Mouse (Mus musculus): ENCODE data around the gene Olfr173. TPM values are rescaled to one million over a fixed set of nuclear protein-coding genes. Genes with fewer than 3 reads are reported as not detected.

The Olfr173 gene
- polyA plus RNA-seq (2015; fragmentation: Nextera tagmentation; extraction: Ambion mirVana) = not detected in 2 replicates

DNA sequence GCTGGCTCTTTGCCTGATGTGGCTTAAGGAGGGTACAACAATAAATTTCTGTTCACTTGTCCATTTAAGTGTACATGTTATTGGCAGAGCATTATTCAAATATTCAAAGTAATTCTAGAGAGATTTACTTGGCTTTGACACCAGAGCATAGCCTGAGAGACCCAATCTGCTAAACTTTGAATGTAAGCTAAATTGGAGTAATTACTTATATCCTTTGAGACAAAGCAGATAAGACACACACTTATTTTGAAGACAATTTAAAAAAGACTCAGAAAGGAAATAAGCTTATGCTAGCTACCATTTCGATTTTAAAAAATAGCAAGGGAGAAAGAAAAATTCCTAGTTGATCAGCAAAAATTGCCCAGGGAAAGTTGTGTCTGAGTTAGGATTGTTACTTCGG lies at the start of gene Olfr173:
Gene Olfr173, minus strand, starts transcription at position 101 of the 400 bp plus-strand sequence.
- Histone ChIP-seq H3K27me3 (no peaks in the 10 kb centered on the region), H3K4me1 (no peaks in the 10 kb centered on the region), H3K4me2 (no peak within 1 kb of the TSS), H3K36me3 (no peaks in the 10 kb centered on the region), H3K9me3 (replicated peaks) (no peaks in the 10 kb centered on the region), H3K4me3 (replicated peaks) (no peak within 1 kb of the TSS), H3K9ac (no peak within 1 kb of the TSS), H3K27ac (no peak within 1 kb of the TSS)
- no peak for ATAC-seq (replicated peaks; ENCODE audit: low FRiP score)
- WGBS = 79% methylated on average over 2 of the region's 2 CpGs

DNA sequence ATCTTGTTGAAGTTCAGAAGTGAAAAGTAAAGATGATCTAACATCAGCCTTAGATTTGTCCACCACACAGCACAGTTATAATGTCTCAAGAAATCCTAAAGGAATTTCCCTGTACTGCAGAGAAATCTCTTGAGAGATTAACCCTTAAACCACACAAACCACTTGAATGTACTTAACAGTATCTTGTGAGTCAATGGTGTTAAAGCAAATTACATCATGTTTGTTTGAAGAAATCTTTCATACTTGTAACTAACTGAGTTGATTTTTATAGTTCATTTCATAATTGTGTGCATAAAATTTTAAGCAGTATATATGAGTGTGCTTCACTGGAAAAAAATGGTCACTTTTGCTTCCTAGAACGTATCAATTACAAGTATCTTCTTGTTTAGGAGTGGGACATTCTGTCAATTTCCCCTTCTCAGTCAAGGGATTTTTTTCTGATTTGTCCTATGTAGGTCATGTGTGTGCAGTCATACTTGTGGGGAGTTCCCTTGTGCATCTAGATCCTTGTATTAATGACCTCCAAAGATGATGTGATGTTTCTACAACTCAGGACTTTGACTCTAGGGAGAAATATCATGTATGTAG lies 26.8 kb upstream of the Olfr173 start, which contains the start of gene Olfr175-ps1:
Gene Olfr175-ps1, minus strand, starts transcription at position 51 of the 588 bp plus-strand sequence.
- Histone ChIP-seq H3K27ac (no peak within 1 kb of the TSS), H3K9ac (no peak within 1 kb of the TSS)
- no peak for ATAC-seq (replicated peaks; ENCODE audit: low FRiP score)

GRCm38 (mm10) chr16:58763076-58763475 lies 37.0 kb downstream of the Olfr173 start, which contains the start of gene Olfr172:
Gene Olfr172, minus strand, starts transcription at chr16:58763176.
- no peak within 1 kb of the TSS for H3K4me2 ChIP-seq
- no peak within 1 kb of the TSS for H3K9ac ChIP-seq
- H3K4me1 ChIP-seq = no peaks in the 10 kb centered on the region
- H3K9me3 ChIP-seq (replicated peaks) = no peaks in the 10 kb centered on the region
- no peak for ATAC-seq (replicated peaks; ENCODE audit: low FRiP score)
- H3K36me3 ChIP-seq = no peaks in the 10 kb centered on the region
- H3K27me3 ChIP-seq = no peaks in the 10 kb centered on the region
- no peak within 1 kb of the TSS for H3K27ac ChIP-seq
- 76% methylated on average over 1 of the region's 1 CpGs for WGBS
- no peak within 1 kb of the TSS for H3K4me3 ChIP-seq (replicated peaks)

More for the DNA sequence above, 26.8 kb upstream of the Olfr173 start, which contains the start of gene Olfr175-ps1:
- Histone ChIP-seq H3K4me2 (no peak within 1 kb of the TSS), H3K27me3 (no peaks in the 10 kb centered on the region), H3K4me3 (replicated peaks) (no peak within 1 kb of the TSS), H3K36me3 (no peaks in the 10 kb centered on the region), H3K4me1 (no peaks in the 10 kb centered on the region), H3K9me3 (replicated peaks) (no peaks in the 10 kb centered on the region)
- WGBS = 83% methylated on average over 1 of the region's 1 CpGs

DNA sequence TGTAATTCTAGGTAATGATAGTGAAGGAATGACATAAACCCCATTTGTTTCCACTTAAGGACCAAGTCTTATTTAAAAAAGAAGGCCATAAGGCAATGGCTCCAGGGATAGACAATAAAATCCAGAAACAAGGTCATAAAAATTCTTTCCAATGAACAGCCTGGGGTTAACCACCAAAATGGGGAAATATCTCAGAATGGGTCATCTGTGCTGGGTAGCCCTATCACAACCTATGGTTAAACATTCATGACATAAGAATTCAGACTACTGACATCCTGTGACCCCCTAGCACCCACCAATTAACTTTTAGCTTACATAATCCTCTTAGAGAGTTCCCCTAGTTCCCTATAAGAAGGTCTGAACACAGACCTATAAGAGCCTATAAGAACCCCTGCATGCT lies 43.9 kb downstream of the Olfr173 start:
- H3K4me1 ChIP-seq = no peaks in the 10 kb centered on the region
- no peaks in the 10 kb centered on the region for H3K27me3 ChIP-seq
- H3K9me3 ChIP-seq (replicated peaks) = no peaks in the 10 kb centered on the region
- no peak overlapping the region for H3K9ac ChIP-seq
- no peak overlapping the region for H3K4me2 ChIP-seq
- no peak for ATAC-seq (replicated peaks; ENCODE audit: low FRiP score)
- H3K36me3 ChIP-seq = no peaks in the 10 kb centered on the region
- H3K4me3 ChIP-seq (replicated peaks) = no peak overlapping the region
- no peak overlapping the region for H3K27ac ChIP-seq

DNA sequence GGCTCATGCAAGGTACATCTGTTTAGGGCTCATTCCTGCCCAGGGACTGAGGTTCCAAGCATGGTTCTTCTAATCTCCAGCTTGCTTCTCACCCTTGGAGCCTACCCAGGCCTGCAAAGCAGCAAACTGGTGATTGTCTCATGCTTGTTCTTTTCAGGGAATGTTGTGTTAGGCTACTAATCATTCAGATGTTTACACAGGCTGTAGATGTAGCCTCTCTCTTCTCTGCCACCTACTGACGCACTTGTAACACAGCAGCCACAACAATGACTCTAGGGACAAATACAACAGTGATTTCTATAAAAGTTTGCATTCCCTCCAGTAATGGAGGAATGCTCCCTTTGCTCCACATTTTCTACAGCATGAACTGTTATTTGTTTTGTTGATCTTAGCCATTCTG lies 48.8 kb downstream of the Olfr173 start:
- no peak overlapping the region for H3K4me3 ChIP-seq (replicated peaks)
- no peak overlapping the region for H3K9ac ChIP-seq
- H3K4me1 ChIP-seq = no peaks in the 10 kb centered on the region
- ATAC-seq (replicated peaks; ENCODE audit: low FRiP score) = no peak
- no peaks in the 10 kb centered on the region for H3K36me3 ChIP-seq
- WGBS = 15% methylated on average over 1 of the region's 1 CpGs
- H3K4me2 ChIP-seq = no peak overlapping the region
- no peaks in the 10 kb centered on the region for H3K27me3 ChIP-seq
- H3K9me3 ChIP-seq (replicated peaks) = no peaks in the 10 kb centered on the region
- no peak overlapping the region for H3K27ac ChIP-seq

DNA sequence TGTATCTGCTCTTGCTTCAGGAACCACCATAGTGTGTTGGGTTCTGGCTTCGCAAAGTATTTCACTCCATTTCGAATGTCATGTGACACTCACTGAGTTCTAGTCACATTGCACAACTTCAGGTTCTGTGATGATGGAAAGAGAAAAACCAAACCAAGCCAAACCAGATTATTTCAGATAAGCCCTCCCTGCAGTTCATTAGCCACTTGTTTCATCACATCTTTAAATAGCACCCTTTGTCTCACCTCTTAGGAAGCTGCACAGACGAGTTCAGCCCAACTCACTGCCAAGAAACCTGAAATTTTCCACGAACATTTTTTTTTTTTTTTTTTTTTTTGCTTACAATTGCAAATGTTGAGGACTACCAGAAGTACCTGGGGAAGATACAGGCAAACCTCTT lies 53.4 kb downstream of the Olfr173 start:
- H3K9me3 ChIP-seq (replicated peaks) = no peaks in the 10 kb centered on the region
- 72% methylated on average over 4 of the region's 4 CpGs for WGBS
- no peak for ATAC-seq (replicated peaks; ENCODE audit: low FRiP score)
- H3K4me3 ChIP-seq (replicated peaks) = no peak overlapping the region
- no peak overlapping the region for H3K4me2 ChIP-seq
- no peaks in the 10 kb centered on the region for H3K27me3 ChIP-seq
- H3K36me3 ChIP-seq = no peaks in the 10 kb centered on the region
- no peak overlapping the region for H3K9ac ChIP-seq
- H3K27ac ChIP-seq = no peak overlapping the region
- no peaks in the 10 kb centered on the region for H3K4me1 ChIP-seq

Small RNA genes lying within 50 kb of the gene (microRNA-seq; reads per million reads assigned to microRNA genes)
- not detected for gene Gm27564

Other genes starting within 250 kb of the Olfr173 start
- not detected in 2 replicates for gene Gm813, start 183.3 kb downstream of the Olfr173 start, polyA plus RNA-seq (2015; fragmentation: Nextera tagmentation; extraction: Ambion mirVana)
- not detected in 2 replicates for gene E330017A01Rik, start 161.5 kb downstream of the Olfr173 start, polyA plus RNA-seq (2015; fragmentation: Nextera tagmentation; extraction: Ambion mirVana)
- gene Cpox, start 130.0 kb downstream of the Olfr173 start, polyA plus RNA-seq (2015; fragmentation: Nextera tagmentation; extraction: Ambion mirVana) = 38.0 and 39.1 TPM in 2 replicates
- gene Gpr15, start 81.2 kb downstream of the Olfr173 start, polyA plus RNA-seq (2015; fragmentation: Nextera tagmentation; extraction: Ambion mirVana) = not detected in 2 replicates
- gene Cldnd1, start 72.4 kb downstream of the Olfr173 start, polyA plus RNA-seq (2015; fragmentation: Nextera tagmentation; extraction: Ambion mirVana) = 108 and 111 TPM in 2 replicates
- not detected in 2 replicates for gene Olfr172, start 37.1 kb downstream of the Olfr173 start, polyA plus RNA-seq (2015; fragmentation: Nextera tagmentation; extraction: Ambion mirVana)
- not detected in 2 replicates for gene Olfr175-ps1, start 26.5 kb upstream of the Olfr173 start, polyA plus RNA-seq (2015; fragmentation: Nextera tagmentation; extraction: Ambion mirVana)
- not detected in 2 replicates for gene Olfr177, start 74.5 kb upstream of the Olfr173 start, polyA plus RNA-seq (2015; fragmentation: Nextera tagmentation; extraction: Ambion mirVana)
- gene Olfr178, start 91.8 kb upstream of the Olfr173 start, polyA plus RNA-seq (2015; fragmentation: Nextera tagmentation; extraction: Ambion mirVana) = not detected in 2 replicates
- not detected in 2 replicates for gene Olfr181, start 128.5 kb upstream of the Olfr173 start, polyA plus RNA-seq (2015; fragmentation: Nextera tagmentation; extraction: Ambion mirVana)
- gene Olfr180, start 129.1 kb upstream of the Olfr173 start, polyA plus RNA-seq (2015; fragmentation: Nextera tagmentation; extraction: Ambion mirVana) = not detected in 2 replicates
- gene Olfr183, start 195.1 kb upstream of the Olfr173 start, polyA plus RNA-seq (2015; fragmentation: Nextera tagmentation; extraction: Ambion mirVana) = not detected in 2 replicates
- gene Olfr186, start 230.0 kb upstream of the Olfr173 start, polyA plus RNA-seq (2015; fragmentation: Nextera tagmentation; extraction: Ambion mirVana) = not detected in 2 replicates
- not detected in 2 replicates for gene Olfr187, start 239.5 kb upstream of the Olfr173 start, polyA plus RNA-seq (2015; fragmentation: Nextera tagmentation; extraction: Ambion mirVana)

Measured in kidney, embryonic 15.5 days (tissue).